Mouse (Mus musculus): ENCODE results near the gene Ing5. TPM values are rescaled to one million over a fixed set of nuclear protein-coding genes. Genes with fewer than 3 reads are reported as not detected.

The Ing5 gene
- polyA plus RNA-seq, 1 experiment from 2014 or later = 10.4 TPM

GRCm38 (mm10) chr1:93776686-93777085 is 27.1 kb upstream of the Ing5 start:
- H3K27me3 ChIP-seq = no peaks in the 10 kb centered on the region
- ATAC-seq = no peak
- CTCF ChIA-PET = interaction anchor here (0.9 to 3.4 kb wide), 2 partner anchors 10 to 11 kb away, joined by 3 to 11 read pairs; no protein-coding TSS in a partner anchor
- no peak for TF ChIP-seq CTCF (IDR thresholded peaks at IDR 0.05)
- POLR2A ChIA-PET = no interaction called here
- in situ Hi-C loops (cut with MboI; ENCODE audit: low pct_unique_long_range_greater_than_20kb) = no loop called here
- DNase-seq (ENCODE audit: low read depth, low spot score) = no peak

- no peak for ATAC-seq
- ChIA-PET CTCF (interaction anchor here (0.9 to 3.3 kb wide), 3 partner anchors 9 to 15 kb away, joined by 3 to 11 read pairs (median 3); partner anchors contain the start of gene Dtymk), POLR2A (no interaction called here)
- DNase-seq (ENCODE audit: low read depth, low spot score) = no peak
- H3K27me3 ChIP-seq = no peaks in the 10 kb centered on the region
- in situ Hi-C loops (cut with MboI; ENCODE audit: low pct_unique_long_range_greater_than_20kb) = no loop called here
- TF ChIP-seq CTCF (IDR thresholded peaks at IDR 0.05) = no peak
Measured at GRCm38 (mm10) chr1:93786912-93787311, 16.9 kb upstream of the Ing5 start.

GRCm38 (mm10) chr1:93794526-93794925 is 9.2 kb upstream of the Ing5 start:
- no peaks in the 10 kb centered on the region for H3K27me3 ChIP-seq
- ATAC-seq (no peak), DNase-seq (ENCODE audit: low read depth, low spot score) (no peak)
- TF ChIP-seq CTCF (IDR thresholded peaks at IDR 0.05) = no peak
- in situ Hi-C loops (cut with MboI; ENCODE audit: low pct_unique_long_range_greater_than_20kb) = no loop called here
- CTCF ChIA-PET = no interaction called here
- POLR2A ChIA-PET = no interaction called here

- H3K27me3 ChIP-seq = no peaks in the 10 kb centered on the region
- ATAC-seq (no peak), DNase-seq (ENCODE audit: low read depth, low spot score) (no peak)
- ChIA-PET CTCF (no interaction called here), POLR2A (no interaction called here)
- in situ Hi-C loops (cut with MboI; ENCODE audit: low pct_unique_long_range_greater_than_20kb) = no loop called here
- TF ChIP-seq CTCF (IDR thresholded peaks at IDR 0.05) = no peak
Measured at GRCm38 (mm10) chr1:93795886-93796285, 7.9 kb upstream of the Ing5 start.

GRCm38 (mm10) chr1:93800670-93801503 is 2.9 kb upstream of the Ing5 start:
- POLR2A ChIA-PET = interaction anchor here (0.6 to 1.7 kb wide), 4 partner anchors 12 to 485 kb away, joined by 3 to 5 read pairs (median 4); partner anchors contain the start of gene Thap4
- DNase-seq (ENCODE audit: low read depth, low spot score) (no peak), ATAC-seq (no peak)
- no peaks in the 10 kb centered on the region for H3K27me3 ChIP-seq
- TF ChIP-seq CTCF (IDR thresholded peaks at IDR 0.05) = no peak
- in situ Hi-C loops (cut with MboI; ENCODE audit: low pct_unique_long_range_greater_than_20kb) = no loop called here
- CTCF ChIA-PET = interaction anchor here (0.9 to 1.2 kb wide), 2 partner anchors 8 to 12 kb away, joined by 3 read pairs; no protein-coding TSS in a partner anchor

GRCm38 (mm10) chr1:93801741-93802238 is 2.0 kb upstream of the Ing5 start, which contains the start of gene Dtymk:
Dtymk (minus strand) TSS chr1:93801934.
- TF ChIP-seq CTCF (IDR thresholded peaks at IDR 0.05) = no peak
- peak; percentile 58 for ATAC-seq
- H3K27me3 ChIP-seq = no peaks in the 10 kb centered on the region
- ChIA-PET POLR2A (interaction anchor here (0.6 to 1.7 kb wide), 4 partner anchors 13 to 485 kb away, joined by 3 to 5 read pairs (median 4); partner anchors contain the start of gene Thap4), CTCF (interaction anchor here (0.9 to 1.2 kb wide), 3 partner anchors 9 to 15 kb away, joined by 3 read pairs; no protein-coding TSS in a partner anchor)
- DNase-seq (ENCODE audit: low read depth, low spot score) = peak; percentile 55
- in situ Hi-C loops (cut with MboI; ENCODE audit: low pct_unique_long_range_greater_than_20kb) = no loop called here

- CTCF ChIA-PET = no interaction called here
- DNase-seq (ENCODE audit: low read depth, low spot score) (no peak), ATAC-seq (no peak)
- TF ChIP-seq CTCF (IDR thresholded peaks at IDR 0.05) = no peak
- in situ Hi-C loops (cut with MboI; ENCODE audit: low pct_unique_long_range_greater_than_20kb) = no loop called here
- no peaks in the 10 kb centered on the region for H3K27me3 ChIP-seq
- POLR2A ChIA-PET = no interaction called here
Measured at GRCm38 (mm10) chr1:93802771-93803170, 994 bp upstream of the Ing5 start.

GRCm38 (mm10) chr1:93804818-93805217 is 1.1 kb downstream of the Ing5 start:
- in situ Hi-C loops (cut with MboI; ENCODE audit: low pct_unique_long_range_greater_than_20kb) = no loop called here
- CTCF ChIA-PET = interaction anchor here (0.7 kb wide), 1 partner anchor 10 kb away, joined by 3 read pairs; no protein-coding TSS in a partner anchor
- POLR2A ChIA-PET = no interaction called here
- no peak for TF ChIP-seq CTCF (IDR thresholded peaks at IDR 0.05)
- ATAC-seq (no peak), DNase-seq (ENCODE audit: low read depth, low spot score) (no peak)
- no peaks in the 10 kb centered on the region for H3K27me3 ChIP-seq

- TF ChIP-seq CTCF (IDR thresholded peaks at IDR 0.05) = no peak
- no peaks in the 10 kb centered on the region for H3K27me3 ChIP-seq
- ATAC-seq (no peak), DNase-seq (ENCODE audit: low read depth, low spot score) (no peak)
- ChIA-PET CTCF (no interaction called here), POLR2A (no interaction called here)
- in situ Hi-C loops (cut with MboI; ENCODE audit: low pct_unique_long_range_greater_than_20kb) = no loop called here
Measured at GRCm38 (mm10) chr1:93805221-93805951, 1.6 kb downstream of the Ing5 start.

GRCm38 (mm10) chr1:93808871-93809270 is 5.1 kb downstream of the Ing5 start:
- in situ Hi-C loops (cut with MboI; ENCODE audit: low pct_unique_long_range_greater_than_20kb) = no loop called here
- TF ChIP-seq CTCF (IDR thresholded peaks at IDR 0.05) = no peak
- POLR2A ChIA-PET = no interaction called here
- ATAC-seq = no peak
- DNase-seq (ENCODE audit: low read depth, low spot score) = no peak
- no peaks in the 10 kb centered on the region for H3K27me3 ChIP-seq
- CTCF ChIA-PET = no interaction called here
